Mouse (Mus musculus) frontal cortex, adult (tissue): ENCODE results near the gene Naa40.
A peak's percentile ranks its signal among the peaks of the same experiment; 100 is the strongest.

Experiments used
- ATAC-seq: cut with Nextera tagmentation; 2 replicates; pipeline ENCODE4 v1.9.2; 2017; ENCODE audit warnings: mild to moderate bottlenecking, moderate library complexity, mixed read lengths; ENCODE audit not compliant: low TSS enrichment

Naa40 gene

DNA sequence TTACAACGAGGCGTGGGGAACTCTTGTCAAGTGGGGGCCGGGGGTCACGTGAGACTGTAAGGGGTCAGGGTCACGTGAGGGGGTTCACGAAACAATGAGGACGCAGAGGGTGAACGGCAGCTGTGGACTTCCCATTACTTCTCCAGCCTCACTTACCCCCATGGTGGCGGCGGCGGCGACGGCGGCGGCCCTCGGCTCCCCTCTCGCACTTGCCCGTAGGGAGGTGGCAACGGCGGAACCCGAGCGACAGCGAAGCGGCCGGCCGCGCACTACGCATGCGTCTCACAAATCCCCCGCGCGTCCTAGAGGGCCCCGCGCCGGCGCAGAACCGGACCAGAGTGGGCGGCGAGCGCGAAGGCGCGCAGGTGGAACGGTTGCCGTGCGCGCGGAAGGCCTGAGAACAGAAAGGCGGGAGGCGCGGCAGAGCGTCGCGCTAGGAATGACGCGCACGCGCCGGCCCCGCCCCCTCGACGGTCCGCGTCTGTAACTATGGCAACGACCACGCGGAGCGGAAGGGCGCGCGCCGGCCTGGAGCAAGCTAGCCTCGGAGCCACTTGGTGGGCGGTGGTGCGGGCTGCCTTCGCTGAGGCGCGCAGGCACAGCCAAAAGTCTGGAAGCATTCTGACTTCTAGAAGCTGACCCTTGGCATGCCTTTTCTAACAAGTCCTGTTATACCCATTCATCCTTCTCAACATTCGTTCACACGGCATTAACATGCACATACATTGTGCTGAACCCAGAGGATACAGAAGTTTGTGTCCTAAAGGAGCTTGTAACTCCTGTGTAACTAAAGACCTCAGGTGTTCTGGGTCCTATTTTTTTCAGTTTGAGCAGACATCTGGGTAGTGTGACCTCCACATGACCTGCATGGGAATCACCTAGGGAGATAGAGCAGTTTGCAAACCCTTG is at the start of gene Naa40:
Gene Naa40 (minus strand): TSS at position 402 of the 909 bp plus-strand sequence.
- peak; percentile 91 for ATAC-seq

- ATAC-seq, result no peak
Measured at GRCm38 (mm10) chr19:7289767-7290166, 48.8 kb upstream of the Naa40 start.

GRCm38 (mm10) chr19:7288288-7288687 is 47.3 kb upstream of the Naa40 start:
- no peak for ATAC-seq

- ATAC-seq, result no peak
Measured at GRCm38 (mm10) chr19:7286563-7287315, 45.8 kb upstream of the Naa40 start.

DNA sequence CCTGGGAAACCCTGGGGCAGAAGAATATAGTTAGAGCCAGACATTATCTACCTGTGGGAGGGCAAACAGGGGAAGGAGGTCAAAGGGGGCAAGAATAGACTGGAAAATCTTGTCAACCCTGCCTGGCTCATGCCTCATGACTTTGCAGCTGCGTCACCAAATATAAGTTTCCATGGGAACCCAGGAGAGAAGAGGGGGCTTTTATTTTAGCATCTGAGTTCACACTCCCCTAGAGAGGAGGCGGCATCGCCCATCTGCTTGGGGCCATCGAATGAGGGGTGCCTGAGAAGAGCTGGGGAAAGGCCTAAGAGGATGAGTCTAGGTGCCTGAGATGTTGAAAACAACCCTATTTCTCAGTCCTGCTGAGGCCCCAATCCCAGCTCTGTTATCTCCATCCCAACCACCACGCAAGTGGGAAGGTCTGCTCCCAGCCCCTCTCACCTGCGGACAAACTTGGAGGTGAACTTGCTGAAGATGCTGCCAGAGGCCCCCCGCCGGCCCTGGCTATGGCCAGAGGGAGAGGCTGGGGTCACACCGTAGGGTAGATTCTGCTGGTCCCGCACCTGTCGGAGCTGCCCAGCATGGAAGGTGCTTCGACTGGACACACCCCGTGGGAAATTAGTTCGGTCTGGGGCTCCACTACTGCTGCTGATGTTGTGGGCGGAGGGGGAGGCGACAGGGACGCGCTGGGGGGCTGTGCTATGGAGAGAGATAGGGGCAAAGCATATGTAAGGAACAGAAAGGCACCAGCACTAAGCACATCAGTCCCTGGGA is 39.8 kb upstream of the Naa40 start:
- peak; percentile 75 for ATAC-seq

GRCm38 (mm10) chr19:7279114-7279513 is 38.1 kb upstream of the Naa40 start:
- ATAC-seq, result no peak

- ATAC-seq, result no peak
Measured at GRCm38 (mm10) chr19:7278200-7278906, 37.4 kb upstream of the Naa40 start.

GRCm38 (mm10) chr19:7276796-7277195 is 35.8 kb upstream of the Naa40 start:
- ATAC-seq, result no peak

- ATAC-seq, result no peak
Measured at GRCm38 (mm10) chr19:7276053-7276659, 35.2 kb upstream of the Naa40 start.

DNA sequence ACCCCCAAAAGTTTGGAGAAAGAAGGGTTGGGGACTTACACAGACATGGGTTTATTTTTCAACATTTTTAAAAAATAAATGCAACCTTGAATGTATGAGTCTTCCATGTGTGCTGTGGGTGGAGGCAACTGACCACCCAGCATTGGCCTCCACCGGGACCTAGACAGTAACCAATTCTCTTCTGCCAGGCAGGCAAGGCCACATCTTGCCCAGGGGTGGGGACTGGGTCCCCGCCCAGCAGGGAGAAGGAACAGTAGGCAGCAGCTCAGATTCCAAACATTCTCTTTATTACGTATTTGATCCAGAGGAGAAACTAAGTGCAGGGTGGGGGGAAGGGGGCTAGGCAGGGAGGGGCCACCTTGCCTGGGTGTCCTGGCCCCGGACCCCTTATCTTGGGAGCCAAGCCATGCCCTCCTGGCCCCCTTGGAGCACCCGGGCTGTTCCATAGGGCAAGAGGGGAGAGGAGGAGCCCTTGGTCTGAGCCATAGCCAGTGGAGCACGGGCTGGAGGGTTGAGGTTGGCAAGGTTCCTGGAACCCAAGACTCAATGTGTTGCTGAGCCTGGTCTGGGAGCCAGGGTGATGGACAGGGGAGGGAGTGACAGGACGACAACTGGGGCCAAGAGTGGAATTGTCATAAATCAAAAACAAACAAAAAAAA is 34.3 kb upstream of the Naa40 start:
- no peak for ATAC-seq

DNA sequence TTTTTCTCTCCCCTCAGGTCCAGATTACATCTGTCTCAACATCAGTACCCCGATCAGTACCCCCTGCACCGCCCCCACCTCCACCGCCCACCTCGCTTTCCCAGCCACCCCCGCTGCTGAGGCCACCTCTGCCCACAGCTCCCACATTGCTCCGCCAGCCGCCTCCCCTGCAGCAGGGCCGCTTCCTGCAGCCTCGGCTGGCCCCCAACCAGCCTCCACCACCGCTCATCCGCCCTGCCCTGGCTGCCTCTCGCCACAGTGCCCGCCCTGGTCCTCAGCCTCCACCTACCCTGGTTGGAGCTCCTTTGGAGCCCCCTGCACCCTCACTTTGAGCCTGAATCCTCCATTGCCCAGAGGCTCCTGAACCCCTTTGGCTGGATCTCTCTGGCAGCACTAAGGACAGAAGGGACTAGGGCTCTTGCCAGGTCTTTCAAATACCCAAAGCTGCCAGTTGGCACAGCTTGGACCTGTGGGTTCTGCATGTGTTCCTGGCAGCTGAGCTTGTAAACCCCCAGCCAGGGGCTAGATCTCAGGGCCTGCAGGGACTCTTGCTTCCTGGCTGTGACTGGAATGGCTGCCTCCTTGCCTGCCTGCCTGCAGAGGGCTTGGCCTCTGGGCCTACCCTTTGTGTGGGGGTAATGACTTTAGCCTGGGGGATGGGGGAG is 33.5 kb upstream of the Naa40 start:
- peak; percentile 11; the same call in 1 of the 2 replicates for ATAC-seq

- no peak for ATAC-seq
Measured at GRCm38 (mm10) chr19:7273486-7273885, 32.5 kb upstream of the Naa40 start.

DNA sequence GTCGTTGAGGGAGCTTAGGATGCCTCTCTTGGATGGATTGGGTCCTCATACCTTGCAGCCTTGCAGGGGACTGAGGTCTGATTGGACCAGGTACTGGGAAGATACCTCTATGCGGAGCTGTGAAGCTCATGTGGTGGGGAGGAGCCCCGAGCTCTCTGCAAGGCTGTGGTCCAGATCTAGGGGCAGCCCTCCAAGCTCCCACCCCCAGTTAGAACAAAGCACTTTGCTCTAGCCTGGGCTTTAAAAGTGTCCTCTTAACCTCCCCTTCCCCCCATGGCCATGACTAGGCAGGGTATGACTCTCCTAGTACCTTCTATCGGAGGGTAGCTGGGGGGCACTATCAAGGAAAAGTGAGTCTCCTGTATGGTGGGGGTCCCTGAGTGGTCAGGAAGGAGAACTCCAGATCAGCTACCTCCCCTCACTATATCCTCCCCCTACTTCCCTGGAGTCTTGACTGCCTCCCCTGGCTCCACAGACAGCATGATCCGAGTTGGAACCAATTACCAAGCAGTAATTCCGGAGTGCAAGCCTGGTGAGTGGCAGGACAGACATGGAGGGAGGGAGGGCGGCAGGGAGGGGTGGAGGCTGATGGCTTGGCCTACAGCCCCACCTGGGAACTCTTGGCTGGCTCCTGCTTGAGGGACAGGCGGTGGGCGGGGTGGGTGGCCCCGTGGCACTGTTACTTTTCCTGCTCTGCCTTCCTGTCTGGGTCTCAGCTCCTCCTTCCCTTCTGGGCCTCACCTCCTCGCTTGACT is 28.5 kb upstream of the Naa40 start:
- ATAC-seq, result no peak

DNA sequence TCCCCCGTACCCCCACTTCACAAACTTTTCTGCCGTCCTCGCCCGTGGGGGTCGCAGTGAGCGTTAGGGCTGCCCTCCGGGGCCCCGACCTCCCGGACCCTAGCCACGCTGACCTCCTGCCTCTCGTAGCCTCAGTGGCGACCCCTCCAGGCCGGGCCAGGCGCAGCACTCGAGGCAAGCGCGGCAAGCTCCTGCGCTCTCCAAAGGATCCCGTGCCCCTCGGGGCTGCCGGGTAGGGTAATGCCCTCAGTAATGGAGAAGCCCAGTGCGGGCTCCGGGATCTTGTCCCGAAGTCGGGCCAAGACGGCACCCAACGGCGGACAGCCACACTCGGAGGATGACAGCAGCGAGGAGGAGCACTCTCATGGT is 27.7 kb upstream of the Naa40 start:
- ATAC-seq, result 0 out of 2 replicates have a peak, but pooled peaks have one; percentile 6

DNA sequence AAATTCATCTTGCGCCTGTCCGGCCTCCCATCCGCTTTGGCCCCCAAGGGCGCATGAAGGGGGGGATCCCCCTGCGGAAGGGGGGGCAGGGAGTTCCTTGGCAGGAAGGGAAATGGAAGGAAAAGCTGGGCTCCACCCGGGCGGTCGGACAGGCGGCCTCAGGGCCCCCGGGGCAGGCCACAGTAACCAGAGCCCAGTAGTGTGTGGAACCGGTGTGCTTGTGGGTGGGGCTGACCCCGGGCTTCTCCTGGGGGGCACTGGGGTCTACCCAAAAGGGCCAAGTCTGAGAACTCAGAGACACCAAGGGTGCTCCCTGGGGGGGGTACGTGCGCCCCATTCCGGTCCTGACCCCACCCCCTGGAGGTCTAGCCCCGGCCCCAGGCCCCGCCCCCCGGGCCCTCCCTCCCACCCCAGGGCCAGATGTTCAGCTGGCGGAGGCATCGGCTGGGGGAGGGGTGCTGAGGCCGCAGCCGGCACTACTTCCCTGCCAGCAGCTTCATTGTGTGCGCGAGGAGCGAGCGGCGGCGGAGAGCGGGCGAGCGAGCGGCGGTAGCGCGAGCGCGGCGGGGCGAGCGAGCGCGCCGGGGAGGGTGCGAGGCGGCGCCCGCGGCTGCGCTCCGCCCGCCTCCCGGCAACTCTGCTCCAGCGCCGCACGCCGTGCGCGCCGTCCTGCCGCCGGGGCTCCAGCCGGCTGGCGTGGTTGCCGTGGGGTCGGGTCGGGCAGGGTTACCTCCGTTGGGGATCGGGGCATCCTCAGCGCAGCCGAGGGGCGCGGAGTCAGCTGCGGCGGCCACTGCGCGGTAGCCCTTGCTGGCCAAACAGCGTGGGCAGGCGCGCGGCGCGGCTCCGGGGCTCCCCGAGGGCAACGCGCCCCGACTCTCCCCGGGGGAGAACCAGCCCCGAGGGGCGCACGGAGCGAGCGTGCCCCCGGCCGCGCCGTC is 27.1 kb upstream of the Naa40 start:
- ATAC-seq, result peak; percentile 48; the same call in 1 of the 2 replicates

- 0 out of 2 replicates have a peak, but pooled peaks have one; percentile 9 for ATAC-seq
Measured at GRCm38 (mm10) chr19:7267091-7267741, 26.2 kb upstream of the Naa40 start, which contains the start of gene Rcor2. Gene Rcor2 (plus strand): TSS chr19:7267325.

DNA sequence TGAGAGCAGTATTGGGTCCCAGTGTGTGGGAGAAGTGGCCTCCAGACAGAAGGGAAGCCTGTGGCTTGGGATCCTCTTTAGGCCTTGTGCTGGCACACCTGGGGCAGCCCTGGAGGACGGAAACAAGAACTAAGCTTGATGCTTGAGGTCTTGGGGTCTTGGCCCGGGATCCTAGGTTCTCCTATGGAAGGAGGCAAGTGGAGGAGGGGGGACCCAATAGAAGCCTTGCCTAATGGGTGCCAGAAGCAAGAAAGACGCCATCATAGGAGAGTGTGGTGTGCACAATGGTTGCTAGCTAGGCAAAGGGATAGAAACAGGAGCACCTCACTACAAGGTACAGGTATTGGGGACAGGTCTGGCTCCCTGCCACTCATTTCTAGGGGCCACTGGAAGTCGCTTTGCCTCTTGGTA is 25.4 kb upstream of the Naa40 start:
- ATAC-seq, result no peak
